ENCODE assay signal across 15 mouse cellular contexts in the genomic region with DNA sequence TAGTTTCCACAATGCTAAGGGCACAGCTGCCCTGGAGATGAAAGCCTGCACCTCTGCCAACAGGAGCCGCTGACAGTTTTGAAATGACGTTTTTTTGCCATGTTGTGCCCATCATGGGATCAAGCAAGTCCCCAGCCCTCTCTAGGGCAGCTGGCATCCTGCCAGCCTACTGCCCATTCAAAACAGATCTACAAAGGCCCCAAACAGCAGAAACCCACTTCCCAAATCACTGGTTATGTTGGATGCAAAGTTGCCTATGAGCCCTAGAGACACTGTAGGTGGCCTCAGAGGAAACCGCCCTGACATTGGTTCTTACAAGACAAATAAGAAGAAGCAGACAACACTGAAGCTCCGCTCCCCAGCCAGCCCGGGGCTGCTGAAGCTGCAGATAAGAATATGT.
DNase-seq lines count a peak whose midpoint lies in the region; ATAC-seq and TF ChIP-seq lines count a peak whose summit lies in the region.
"Had no signal": no experiment of that assay in that cellular context is flagged by ENCODE, and none has a peak within 500 bp of the region (broad histone marks: within the 10 kb centered on the region; RNA-seq: fewer than 3 reads in every experiment).

No protein-coding gene starts in this region.

- H3K9ac ChIP-seq in forebrain, embryonic 12.5 days: no peak overlapping the region
- H3K9ac ChIP-seq in lung, embryonic 14.5 days: no peak overlapping the region
- H3K9ac ChIP-seq in midbrain, postnatal 0 days (replicated peaks; ENCODE audit: low read length, poor library complexity, severe bottlenecking): no peak overlapping the region
- H3K9ac ChIP-seq: intestine, embryonic 15.5 days; lung, embryonic 15.5 days had no signal

- no peak overlapping the region for H3K4me3 ChIP-seq in forebrain, embryonic 10.5 days
- H3K4me3 ChIP-seq in forebrain, embryonic 12.5 days (replicated peaks): no peak overlapping the region
- H3K4me3 ChIP-seq in lung, embryonic 14.5 days (ENCODE audit: low read depth, low read length): no peak overlapping the region
- H3K4me3 ChIP-seq in midbrain, postnatal 0 days (ENCODE audit: low read depth, low read length): no peak overlapping the region
- H3K4me3 ChIP-seq: intestine, embryonic 15.5 days; lung, embryonic 15.5 days had no signal

- no peak for ATAC-seq in forebrain, embryonic 12.5 days (ENCODE audit: low FRiP score)
- no peak for ATAC-seq in lung, embryonic 14.5 days (ENCODE audit: insufficient read depth)
- peak; percentile 57 for ATAC-seq in CD4-positive, CD25-positive, alpha-beta regulatory T cell, adult 4 months
- no peak for ATAC-seq in midbrain, postnatal 0 days (ENCODE audit: low FRiP score)
- ATAC-seq in frontal cortex, adult (ENCODE audit: low TSS enrichment): no peak
- ATAC-seq: intestine, embryonic 15.5 days; Patski had no signal

- no peaks in the 10 kb centered on the region for H3K36me3 ChIP-seq in forebrain, embryonic 10.5 days (replicated peaks)
- H3K36me3 ChIP-seq in forebrain, embryonic 12.5 days (replicated peaks): no peaks in the 10 kb centered on the region
- H3K36me3 ChIP-seq in lung, embryonic 14.5 days (ENCODE audit: insufficient read depth): no peaks in the 10 kb centered on the region
- H3K36me3 ChIP-seq in midbrain, postnatal 0 days (ENCODE audit: insufficient read depth, low read length): no peaks in the 10 kb centered on the region
- H3K36me3 ChIP-seq: intestine, embryonic 15.5 days; lung, embryonic 15.5 days had no signal

- 78% methylated on average over 5 of the region's 5 CpGs for WGBS in forebrain, embryonic 10.5 days
- WGBS in forebrain, embryonic 12.5 days: 44% methylated on average over 5 of the region's 5 CpGs
- WGBS in lung, embryonic 14.5 days: 54% methylated on average over 5 of the region's 5 CpGs
- 24% methylated on average over 5 of the region's 5 CpGs for WGBS in midbrain, postnatal 0 days

- H3K9me3 ChIP-seq in forebrain, embryonic 10.5 days: no peaks in the 10 kb centered on the region
- no peaks in the 10 kb centered on the region for H3K9me3 ChIP-seq in forebrain, embryonic 12.5 days
- no peaks in the 10 kb centered on the region for H3K9me3 ChIP-seq in lung, embryonic 14.5 days (ENCODE audit: low read depth, low read length)
- no peaks in the 10 kb centered on the region for H3K9me3 ChIP-seq in midbrain, postnatal 0 days (ENCODE audit: low read length)
- H3K9me3 ChIP-seq: intestine, embryonic 15.5 days; lung, embryonic 15.5 days had no signal

- no peak for TF ChIP-seq CTCF in lung, embryonic 14.5 days (IDR thresholded peaks at IDR 0.05; ENCODE audit: low read depth)
- no peak for TF ChIP-seq CTCF in midbrain, postnatal 0 days (IDR thresholded peaks at IDR 0.05)

- H3K4me1 ChIP-seq in forebrain, embryonic 10.5 days: peaks cover 23% of the 10 kb centered on the region
- peaks cover 17% of the 10 kb centered on the region for H3K4me1 ChIP-seq in forebrain, embryonic 12.5 days
- H3K4me1 ChIP-seq in lung, embryonic 14.5 days (ENCODE audit: insufficient read depth): peaks cover 7% of the 10 kb centered on the region; the same call in 1 of the 2 replicates
- H3K4me1 ChIP-seq in midbrain, postnatal 0 days (ENCODE audit: insufficient read depth, low read length): peaks cover 8% of the 10 kb centered on the region; the same call in 1 of the 2 replicates

- no peak overlapping the region for H3K4me2 ChIP-seq in forebrain, embryonic 12.5 days
- H3K4me2 ChIP-seq in lung, embryonic 14.5 days: no peak overlapping the region
- H3K4me2 ChIP-seq in midbrain, postnatal 0 days (ENCODE audit: low read depth, low read length, poor library complexity, severe bottlenecking): no peak overlapping the region
- H3K4me2 ChIP-seq: intestine, embryonic 15.5 days; lung, embryonic 15.5 days had no signal

- H3K27me3 ChIP-seq in forebrain, embryonic 10.5 days (ENCODE audit: poor library complexity, severe bottlenecking): peaks cover 70% of the 10 kb centered on the region
- H3K27me3 ChIP-seq in forebrain, embryonic 12.5 days: peaks cover 59% of the 10 kb centered on the region
- H3K27me3 ChIP-seq in lung, embryonic 14.5 days (ENCODE audit: insufficient read depth, low read length): peaks cover 6% of the 10 kb centered on the region; the same call in 1 of the 2 replicates
- H3K27me3 ChIP-seq in midbrain, postnatal 0 days (ENCODE audit: insufficient read depth, low read length): no peaks in the 10 kb centered on the region; the same call in 1 of the 2 replicates
- H3K27me3 ChIP-seq: intestine, embryonic 15.5 days had no signal

- peak overlapping the region; percentile 22; the same call in 1 of the 2 replicates for H3K27ac ChIP-seq in forebrain, embryonic 10.5 days
- no peak overlapping the region for H3K27ac ChIP-seq in forebrain, embryonic 12.5 days
- no peak overlapping the region for H3K27ac ChIP-seq in lung, embryonic 14.5 days (ENCODE audit: low read depth)
- no peak overlapping the region for H3K27ac ChIP-seq in midbrain, postnatal 0 days (ENCODE audit: low read depth, low read length)
- H3K27ac ChIP-seq: intestine, embryonic 15.5 days; lung, embryonic 15.5 days; macrophage had no signal

- no peak for DNase-seq in forebrain, embryonic 10.5 days (ENCODE audit: extremely low spot score, low spot score)
- peak; percentile 19 for DNase-seq in lung, embryonic 14.5 days
- no peak for DNase-seq in lung, adult 18-20 months
- DNase-seq in midbrain, postnatal 0 days (ENCODE audit: low spot score): peak; percentile 48
- no peak for DNase-seq in embryo, embryonic 10 days (ENCODE audit: low spot score)
- DNase-seq: adrenal gland, postnatal 25 days; cerebellum, adult 8-10 months; gastrocnemius, postnatal 25 days had no signal

Comparison
In these comparisons a context has a peak if more than half of its experiments do, and no peak if none do; other contexts are left out.
1. DNase-seq: peak in lung, embryonic 14.5 days (single experiment) and midbrain, postnatal 0 days (single experiment); none in forebrain, embryonic 10.5 days (single experiment), lung, adult 18-20 months (0 of 2) and embryo, embryonic 10 days (single experiment).